Mouse (Mus musculus) limb, embryonic 14.5 days (tissue): ENCODE results near the gene Slc38a2. TPM values are rescaled to one million over a fixed set of nuclear protein-coding genes. Genes with fewer than 3 reads are reported as not detected.

ENCODE experiments used
- ATAC-seq: fragments of 200-750 bp; cut with Nextera tagmentation; 2 replicates; pipeline ENCODE4 v1.8.0; 2017; ENCODE audit warnings: low read depth, moderate number of reproducible peaks, moderate TSS enrichment; ENCODE audit not compliant: low FRiP score
- DNase-seq: peaks from one replicate; pipeline ENCODE4 v3.0.0-alpha.2; 2015; ENCODE audit warnings: low spot score
- H3K27ac ChIP-seq: fragments of 300-500 bp; sonication (generic); replicated peaks from 2 replicates; pipeline ENCODE4 v1.5.1; 2014; ENCODE audit warnings: low read depth, mild to moderate bottlenecking, low read length, moderate library complexity, mixed read lengths
- H3K27me3 ChIP-seq: fragments of 300-500 bp; sonication (generic); 2 replicates; pipeline ENCODE4 v1.6.1; 2014; ENCODE audit warnings: low read length, mixed read lengths; ENCODE audit not compliant: control insufficient read depth, insufficient read depth
- H3K36me3 ChIP-seq: fragments of 300-500 bp; sonication (generic); 2 replicates; pipeline ENCODE4 v1.6.1; 2014; ENCODE audit warnings: mild to moderate bottlenecking, low read length, moderate library complexity, mixed read lengths; ENCODE audit not compliant: control insufficient read depth, insufficient read depth
- H3K4me1 ChIP-seq: fragments of 300-500 bp; sonication (generic); 2 replicates; pipeline ENCODE4 v1.6.1; 2014; ENCODE audit warnings: antibody characterized with exemption, low read length, mixed read lengths; ENCODE audit not compliant: control insufficient read depth, insufficient read depth
- H3K4me2 ChIP-seq: fragments of 300-500 bp; sonication (generic); replicated peaks from 2 replicates; pipeline ENCODE4 v1.6.1; 2014; ENCODE audit warnings: low read depth, mild to moderate bottlenecking, low read length, moderate library complexity; ENCODE audit not compliant: severe bottlenecking
- H3K4me3 ChIP-seq: fragments of 300-500 bp; sonication (generic); replicated peaks from 2 replicates; pipeline ENCODE4 v1.5.1; 2014; ENCODE audit warnings: low read length
- H3K9ac ChIP-seq: fragments of 300-500 bp; sonication (generic); 2 replicates; pipeline ENCODE4 v1.6.1; 2014; ENCODE audit warnings: mild to moderate bottlenecking, low read depth, low read length, moderate library complexity; ENCODE audit not compliant: severe bottlenecking
- H3K9me3 ChIP-seq: fragments of 300-500 bp; sonication (generic); 2 replicates; pipeline ENCODE4 v1.6.1; 2016; ENCODE audit warnings: low read length; ENCODE audit not compliant: control insufficient read depth
- POLR2A ChIP-seq: fragments of 200-500 bp; IDR thresholded peaks from 2 replicates; pipeline ENCODE4 v1.8.0; 2012; ENCODE audit warnings: inconsistent platforms, mild to moderate bottlenecking, moderate library complexity, borderline replicate concordance; ENCODE audit not compliant: insufficient read depth, insufficient read length; ENCODE audit errors: extremely low read depth
- WGBS: fragments of 180-500 bp; shearing (Covaris S2); extraction: QIAGEN DNeasy Blood & Tissue Kit; methylation state at CpG from one replicate; pipeline ENCODE4 v1.1.7; 2014; 5-methylcytosine and 5-hydroxymethylcytosine counted together
- polyA plus RNA-seq, 2 experiments: library from polyadenylated mRNA; depleted of rRNA in 1 of 2; stranded (reverse) in 1 of 2; unstranded in 1 of 2; fragments of >200 nt; fragmentation: Nextera tagmentation in 1 of 2; extraction: Ambion mirVana in 1 of 2; gene quantifications; 2 replicates each; pipeline versions ENCODE4 v1.2.1 to v1.2.3; 2012 to 2014

The Slc38a2 gene
- polyA plus RNA-seq, 2 experiments = 116 to 137 TPM

- no peak for TF ChIP-seq POLR2A
- DNase-seq (no peak), ATAC-seq (no peak)
- Histone ChIP-seq H3K27ac (no peak overlapping the region), H3K4me2 (no peak overlapping the region), H3K4me1 (peaks cover 11% of the 10 kb centered on the region; the same call in 1 of the 2 replicates), H3K9ac (no peak overlapping the region), H3K4me3 (no peak overlapping the region), H3K27me3 (no peaks in the 10 kb centered on the region), H3K9me3 (no peaks in the 10 kb centered on the region), H3K36me3 (no peaks in the 10 kb centered on the region)
- WGBS = 91% methylated on average over 5 of the region's 5 CpGs
Measured at GRCm38 (mm10) chr15:96744882-96745296, 45.4 kb upstream of the Slc38a2 start.

- no peak overlapping the region for H3K27ac ChIP-seq
- peaks cover 11% of the 10 kb centered on the region; the same call in 1 of the 2 replicates for H3K4me1 ChIP-seq
- H3K4me3 ChIP-seq = no peak overlapping the region
- ATAC-seq (no peak), DNase-seq (no peak)
- H3K4me2 ChIP-seq = no peak overlapping the region
- H3K9ac ChIP-seq = no peak overlapping the region
- no peaks in the 10 kb centered on the region for H3K9me3 ChIP-seq
- no peaks in the 10 kb centered on the region for H3K36me3 ChIP-seq
- H3K27me3 ChIP-seq = no peaks in the 10 kb centered on the region
- TF ChIP-seq POLR2A = no peak
- 69% methylated on average over 18 of the region's 18 CpGs for WGBS
Measured at GRCm38 (mm10) chr15:96744153-96744881, 44.8 kb upstream of the Slc38a2 start.

GRCm38 (mm10) chr15:96743257-96743656, 43.7 kb upstream of the Slc38a2 start:
- Histone ChIP-seq H3K9ac (no peak overlapping the region), H3K4me2 (no peak overlapping the region), H3K9me3 (no peaks in the 10 kb centered on the region), H3K36me3 (no peaks in the 10 kb centered on the region), H3K4me1 (peaks cover 11% of the 10 kb centered on the region; the same call in 1 of the 2 replicates), H3K4me3 (no peak overlapping the region), H3K27me3 (no peaks in the 10 kb centered on the region), H3K27ac (no peak overlapping the region)
- no peak for TF ChIP-seq POLR2A
- DNase-seq = no peak
- WGBS = 74% methylated on average over 6 of the region's 6 CpGs
- no peak for ATAC-seq

GRCm38 (mm10) chr15:96742591-96743241, 43.2 kb upstream of the Slc38a2 start:
- 89% methylated on average over 16 of the region's 16 CpGs for WGBS

GRCm38 (mm10) chr15:96740865-96741561, 41.5 kb upstream of the Slc38a2 start:
- H3K4me1 ChIP-seq = peaks cover 11% of the 10 kb centered on the region; the same call in 1 of the 2 replicates
- no peaks in the 10 kb centered on the region for H3K9me3 ChIP-seq
- ATAC-seq (no peak), DNase-seq (no peak)
- WGBS = 86% methylated on average over 7 of the region's 7 CpGs
- H3K27me3 ChIP-seq = no peaks in the 10 kb centered on the region
- H3K9ac ChIP-seq = no peak overlapping the region
- H3K27ac ChIP-seq = no peak overlapping the region
- H3K36me3 ChIP-seq = no peaks in the 10 kb centered on the region
- H3K4me2 ChIP-seq = no peak overlapping the region
- no peak for TF ChIP-seq POLR2A
- H3K4me3 ChIP-seq = no peak overlapping the region

More at GRCm38 (mm10) chr15:96742591-96743241, 43.2 kb upstream of the Slc38a2 start:
- H3K9ac ChIP-seq = no peak overlapping the region
- no peak overlapping the region for H3K27ac ChIP-seq
- H3K4me1 ChIP-seq = peaks cover 11% of the 10 kb centered on the region; the same call in 1 of the 2 replicates
- DNase-seq (no peak), ATAC-seq (no peak)
- no peaks in the 10 kb centered on the region for H3K36me3 ChIP-seq
- TF ChIP-seq POLR2A = no peak
- no peak overlapping the region for H3K4me2 ChIP-seq
- no peaks in the 10 kb centered on the region for H3K9me3 ChIP-seq
- no peak overlapping the region for H3K4me3 ChIP-seq
- H3K27me3 ChIP-seq = no peaks in the 10 kb centered on the region
